Mouse (Mus musculus) forebrain, embryonic 11.5 days (tissue): Measurements from ENCODE around the gene Actr6. TPM values are rescaled to one million over a fixed set of nuclear protein-coding genes. Genes with fewer than 3 reads are reported as not detected.

Experiments used
- polyA plus RNA-seq: library from polyadenylated mRNA; unstranded; fragments of >200 nt; fragmentation: Nextera tagmentation; extraction: Ambion mirVana; gene quantifications from 2 replicates; pipeline ENCODE4 v1.2.1, GENCODE M21; 2014

Actr6 gene
- polyA plus RNA-seq, 1 experiment from 2014 or later, result 39.9 TPM

Other genes with a start within 250 kb of the Actr6 start
- not detected in 2 replicates for gene Nr1h4, start 198.7 kb downstream of the Actr6 start, polyA plus RNA-seq
- 0.28 and 0.36 TPM in 2 replicates for gene Slc17a8, start 111.0 kb downstream of the Actr6 start, polyA plus RNA-seq
- gene Scyl2, start 46.0 kb downstream of the Actr6 start, polyA plus RNA-seq, result 13.1 and 13.9 TPM in 2 replicates
- 32.4 and 39.2 TPM in 2 replicates for gene Uhrf1bp1l, start 12.7 kb upstream of the Actr6 start, polyA plus RNA-seq
- gene Anks1b, start 141.2 kb upstream of the Actr6 start, polyA plus RNA-seq, result 15.0 and 17.3 TPM in 2 replicates